Mouse (Mus musculus) intestine, embryonic 15.5 days (tissue): ENCODE measurements around the gene Gm3164. TPM values are rescaled to one million over a fixed set of nuclear protein-coding genes. Genes with fewer than 3 reads are reported as not detected.
"Not testable (repeated sequence)": the region's sequence is repeated elsewhere in the genome, so short reads cannot be mapped to it uniquely, and the experiment has no call there.

Experiments used
- ATAC-seq: fragments of 200-750 bp; cut with Nextera tagmentation; 2 replicates; pipeline ENCODE4 v1.8.0; 2017; ENCODE audit warnings: moderate TSS enrichment, moderate library complexity
- H3K27ac ChIP-seq: fragments of 300-500 bp; sonication (generic); 2 replicates; pipeline ENCODE4 v1.5.1; 2015; ENCODE audit warnings: mild to moderate bottlenecking, inconsistent platforms
- H3K27me3 ChIP-seq: fragments of 300-500 bp; sonication (generic); replicated peaks from 2 replicates; pipeline ENCODE4 v1.6.1; 2015; ENCODE audit warnings: inconsistent platforms
- H3K36me3 ChIP-seq: fragments of 300-500 bp; sonication (generic); 2 replicates; pipeline ENCODE4 v1.6.1; 2015; ENCODE audit warnings: inconsistent platforms
- H3K4me1 ChIP-seq: fragments of 300-500 bp; sonication (generic); replicated peaks from 2 replicates; pipeline ENCODE4 v1.6.1; 2015; ENCODE audit warnings: inconsistent platforms
- H3K4me2 ChIP-seq: fragments of 300-500 bp; sonication (generic); replicated peaks from 2 replicates; pipeline ENCODE4 v1.6.1; 2015; ENCODE audit warnings: mild to moderate bottlenecking, inconsistent platforms
- H3K4me3 ChIP-seq: fragments of 300-500 bp; sonication (generic); replicated peaks from 2 replicates; pipeline ENCODE4 v1.5.1; 2015; ENCODE audit warnings: inconsistent platforms
- H3K9ac ChIP-seq: fragments of 300-500 bp; sonication (generic); 2 replicates; pipeline ENCODE4 v1.6.1; 2015; ENCODE audit warnings: inconsistent platforms
- H3K9me3 ChIP-seq: fragments of 300-500 bp; sonication (generic); 2 replicates; pipeline ENCODE4 v1.6.1; 2016; ENCODE audit warnings: inconsistent platforms
- WGBS: fragments of 180-500 bp; shearing (Covaris S2); methylation state at CpG from one replicate; pipeline ENCODE4 v1.1.7; 2015; 5-methylcytosine and 5-hydroxymethylcytosine counted together
- polyA plus RNA-seq: library from polyadenylated mRNA; unstranded; fragments of >200 nt; fragmentation: Nextera tagmentation; extraction: Ambion mirVana; gene quantifications from 2 replicates; pipeline ENCODE4 v1.2.1, GENCODE M21; 2015

Gm3164 gene
- polyA plus RNA-seq, 1 experiment from 2014 or later = 0.15 TPM

DNA sequence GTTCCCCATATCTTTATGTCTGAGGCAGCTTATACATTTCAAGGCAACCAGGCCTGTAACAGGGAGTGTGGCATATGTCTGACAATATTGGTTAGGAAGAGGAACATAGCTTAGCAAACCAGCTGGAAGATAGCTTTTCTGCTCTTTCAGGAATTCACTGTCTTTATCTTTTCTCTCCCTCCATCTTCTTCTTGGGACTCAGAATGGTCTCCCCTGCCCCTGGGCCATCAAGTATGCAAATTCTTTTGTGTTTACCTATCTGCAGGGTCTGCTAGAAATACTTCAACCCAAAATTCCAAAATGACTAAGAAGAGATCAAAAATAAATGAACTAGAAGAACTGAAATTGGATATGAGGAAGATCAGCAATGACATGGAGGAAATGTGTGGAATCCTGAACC lies 15.4 kb downstream of the Gm3164 start, which contains the start of gene Gm3173:
TSS of gene Gm3173 (plus strand) at position 301 of the 400 bp plus-strand sequence.
- not testable (repeated sequence) for H3K9me3 ChIP-seq, H3K4me2 ChIP-seq, H3K9ac ChIP-seq, H3K4me3 ChIP-seq, H3K36me3 ChIP-seq, H3K27ac ChIP-seq, ATAC-seq, H3K4me1 ChIP-seq, H3K27me3 ChIP-seq

DNA sequence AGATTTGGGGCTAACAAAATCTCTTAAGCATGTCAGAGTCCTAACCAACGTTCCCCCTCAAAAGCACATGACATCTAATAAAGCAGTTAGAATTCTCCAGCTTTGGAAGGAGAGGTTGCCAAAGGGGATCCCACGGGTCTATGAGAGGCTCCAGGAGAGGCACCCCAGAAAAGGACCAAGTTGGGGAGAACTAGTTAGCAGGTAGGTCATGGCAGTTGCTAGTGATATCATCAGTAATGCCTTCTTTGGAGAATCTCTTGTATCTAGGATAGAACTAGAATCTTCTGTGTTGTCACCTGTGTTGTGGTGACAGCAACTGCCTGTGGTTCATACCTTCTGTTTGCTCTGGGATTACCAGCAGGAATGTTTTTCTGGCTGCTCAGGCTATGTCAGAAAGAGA lies 66.2 kb downstream of the Gm3164 start, which contains the start of gene Gm3182:
TSS of gene Gm3182 (plus strand) at position 301 of the 400 bp plus-strand sequence.
- not testable (repeated sequence) for H3K27ac ChIP-seq, ATAC-seq, H3K27me3 ChIP-seq, H3K9ac ChIP-seq, H3K36me3 ChIP-seq, H3K4me3 ChIP-seq, H3K9me3 ChIP-seq, H3K4me2 ChIP-seq, H3K4me1 ChIP-seq
- 92% methylated on average over 1 of the region's 2 CpGs for WGBS

Other genes starting within 250 kb of the Gm3164 start
- gene Gm2974, start 232.9 kb upstream of the Gm3164 start, polyA plus RNA-seq = 0.21 TPM in 1 of 2 replicates, not detected in the other
- not detected in 2 replicates for gene Gm3138, start 165.8 kb upstream of the Gm3164 start, polyA plus RNA-seq
- gene Gm3149, start 98.2 kb upstream of the Gm3164 start, polyA plus RNA-seq = not detected in 2 replicates
- gene 2610042L04Rik, start 80.7 kb upstream of the Gm3164 start, polyA plus RNA-seq = 0.15 and 0.21 TPM in 2 replicates
- gene Gm3159, start 17.9 kb upstream of the Gm3164 start, polyA plus RNA-seq = not detected in 2 replicates
- gene Gm3173, start 15.5 kb downstream of the Gm3164 start, polyA plus RNA-seq = not detected in 2 replicates
- gene Gm3182, start 66.3 kb downstream of the Gm3164 start, polyA plus RNA-seq = not detected in 2 replicates
- gene Gm3047, start 140.0 kb downstream of the Gm3164 start, polyA plus RNA-seq = not detected in 2 replicates
- not detected in 2 replicates for gene Gm8159, start 216.9 kb downstream of the Gm3164 start, polyA plus RNA-seq
- gene Gm3239, start 248.7 kb downstream of the Gm3164 start, polyA plus RNA-seq = not detected in 2 replicates